Mouse (Mus musculus): ENCODE results near the gene Dip2b.

- TF ChIP-seq CTCF (IDR thresholded peaks at IDR 0.05; ENCODE audit: borderline replicate concordance, insufficient read depth, low read depth, low read length) (no peak), POLR2A (IDR thresholded peaks at IDR 0.05; ENCODE audit: borderline replicate concordance, insufficient read depth, low read length) (no peak)
These were observed 220.4 kb downstream of the Dip2b start for GRCm38 (mm10) chr15:100258646-100259425.
